Mouse (Mus musculus) lung, postnatal 0 days (tissue): ENCODE data around the gene Abcf1.

ENCODE experiments used
- CTCF ChIP-seq: IDR thresholded peaks from 2 replicates; pipeline ENCODE4 v1.5.1; 2016; ENCODE audit warnings: antibody characterized with exemption, mild to moderate bottlenecking
- EP300 ChIP-seq: IDR thresholded peaks from 2 replicates; pipeline ENCODE4 v1.6.1; 2016; ENCODE audit warnings: antibody characterized with exemption, mild to moderate bottlenecking, control low read depth

GRCm38 (mm10) chr17:36001966-36002365, 32.4 kb upstream of the Abcf1 start:
- TF ChIP-seq EP300 (no peak), CTCF (no peak)
